Mouse (Mus musculus): Measurements from ENCODE around the gene Slc39a8.

The Slc39a8 gene

DNA sequence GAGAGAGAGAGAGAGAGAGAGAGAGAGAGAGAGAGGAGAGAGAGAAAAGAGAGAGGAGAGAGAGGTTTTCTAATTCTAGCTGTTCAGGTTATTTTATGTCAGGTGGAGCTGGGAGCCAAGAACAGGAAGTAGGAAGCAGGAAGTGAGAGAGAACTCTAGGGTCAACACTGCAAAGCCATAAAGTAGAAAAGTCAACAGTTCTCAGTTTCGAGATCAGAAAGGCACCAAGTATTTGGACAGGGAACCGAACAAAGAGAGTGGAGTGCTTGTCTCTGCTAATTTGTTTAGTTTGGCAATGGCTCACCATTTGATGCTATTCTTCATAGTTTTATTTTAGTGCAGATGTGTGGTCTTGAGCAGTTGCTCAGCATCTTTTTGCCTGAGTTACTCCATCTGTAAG, 26.5 kb downstream of the Slc39a8 start:
- DNase-seq = peak; percentile 38

DNA sequence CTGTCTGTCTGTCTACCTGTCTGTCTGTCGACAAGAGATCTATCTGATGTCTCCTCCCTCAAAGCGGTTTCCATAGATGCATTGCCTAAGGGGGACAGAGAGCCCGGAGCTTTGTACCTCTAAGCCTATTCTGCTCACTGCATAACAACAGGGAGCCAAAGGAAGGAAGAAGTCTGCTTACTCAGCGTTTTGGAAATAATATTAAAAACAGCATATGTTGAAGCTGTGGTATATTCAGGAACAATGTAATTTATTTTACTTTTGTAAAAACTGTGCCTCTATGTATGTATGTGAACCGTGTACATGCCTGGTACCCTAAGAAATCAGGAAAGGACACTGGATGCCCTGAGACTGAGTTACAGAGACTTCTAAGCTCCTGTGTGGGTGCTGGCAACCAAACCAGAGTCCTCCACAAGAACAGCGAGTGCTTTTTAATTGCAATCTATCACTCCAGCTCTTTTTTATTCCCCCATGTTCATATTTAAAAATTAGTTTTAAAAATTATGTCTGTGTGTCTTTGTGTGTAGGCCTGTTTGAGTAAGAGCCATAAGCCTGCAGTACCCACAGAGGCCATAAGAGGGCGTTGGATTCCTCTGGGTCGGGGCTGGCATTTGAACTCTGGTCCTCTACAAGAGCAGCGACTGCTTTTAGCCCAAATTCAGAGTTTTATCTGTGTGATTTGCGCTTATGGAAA, 28.7 kb downstream of the Slc39a8 start:
- no peak for DNase-seq

DNA sequence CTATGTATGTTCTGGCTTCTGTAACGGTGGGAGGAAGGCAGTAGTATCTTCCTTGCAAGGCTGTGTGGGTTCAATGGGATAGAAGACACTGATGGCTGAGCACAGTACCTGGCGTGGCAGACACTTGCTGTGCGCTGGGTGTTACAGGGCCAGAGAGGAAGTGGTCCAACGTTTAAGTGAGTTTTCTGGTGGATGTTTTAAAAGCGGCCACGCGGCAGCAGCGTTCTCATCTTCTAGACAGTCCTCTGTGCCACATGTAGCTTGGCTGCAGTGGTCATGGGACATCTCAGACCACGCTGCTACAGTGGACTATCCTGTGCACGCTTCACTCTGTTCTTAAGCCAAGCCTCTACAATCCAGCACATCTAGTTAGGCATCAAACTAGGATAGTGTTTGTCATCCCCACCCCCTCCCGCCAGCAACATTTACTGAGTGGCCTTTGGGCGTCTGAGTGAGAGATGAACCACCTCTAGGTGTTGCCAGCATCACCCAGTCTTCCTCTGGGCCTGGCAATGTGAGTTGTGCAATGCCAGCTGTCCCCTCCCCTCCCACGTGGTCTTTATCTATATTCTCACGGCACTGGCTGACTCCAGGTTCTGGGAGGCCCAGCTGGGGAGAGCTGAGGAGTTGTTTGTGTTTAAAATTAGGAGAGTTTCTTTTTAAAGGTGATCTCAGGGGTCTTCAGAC, 29.4 kb downstream of the Slc39a8 start:
- DNase-seq = no peak

GRCm38 (mm10) chr3:135854985-135855340, 29.9 kb downstream of the Slc39a8 start:
- DNase-seq = no peak

DNA sequence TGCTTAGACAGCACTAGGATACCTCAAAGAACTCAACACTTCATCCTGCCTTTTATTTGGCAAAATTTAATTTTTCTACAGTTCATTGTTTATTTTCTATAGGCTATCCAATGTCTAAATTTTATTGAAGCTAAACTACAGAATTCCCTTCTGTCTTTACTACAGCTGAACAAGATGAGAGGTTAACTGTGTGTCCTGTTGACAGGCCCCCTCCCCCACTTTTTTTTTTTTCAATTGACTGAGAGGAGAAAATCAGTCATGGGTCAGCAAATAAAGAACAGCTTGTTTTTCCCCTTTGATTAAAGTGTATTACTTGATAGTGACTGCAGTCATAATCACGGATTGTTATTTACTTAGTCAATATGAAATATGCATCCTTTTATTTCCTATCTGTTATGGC, 31.2 kb downstream of the Slc39a8 start:
- DNase-seq = no peak

- no peak for DNase-seq
Measured at GRCm38 (mm10) chr3:135857134-135857533, 32.1 kb downstream of the Slc39a8 start.

GRCm38 (mm10) chr3:135859431-135859830, 34.4 kb downstream of the Slc39a8 start:
- no peak for DNase-seq

- peak; percentile 45 for DNase-seq
Measured at GRCm38 (mm10) chr3:135862804-135863203, 37.7 kb downstream of the Slc39a8 start.

DNA sequence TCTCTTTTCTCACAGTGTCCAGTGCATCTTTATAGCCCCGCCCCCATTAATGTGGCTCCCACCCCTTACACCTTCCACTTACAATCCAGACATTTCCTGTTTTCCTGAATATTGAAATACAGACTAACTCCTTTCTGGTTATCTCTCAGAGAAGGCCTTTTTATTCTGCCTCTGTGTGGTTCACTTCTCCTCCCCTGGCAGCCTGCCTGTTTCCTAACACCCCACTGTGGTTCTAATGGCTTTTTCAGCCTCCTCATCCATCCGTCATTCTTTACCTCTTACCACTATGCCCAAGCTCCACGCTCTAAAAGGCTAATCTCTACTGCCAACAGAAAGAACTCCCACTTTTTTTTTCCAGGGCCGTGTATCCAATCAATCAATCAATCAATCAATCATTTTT, 44.0 kb downstream of the Slc39a8 start:
- DNase-seq = no peak

DNA sequence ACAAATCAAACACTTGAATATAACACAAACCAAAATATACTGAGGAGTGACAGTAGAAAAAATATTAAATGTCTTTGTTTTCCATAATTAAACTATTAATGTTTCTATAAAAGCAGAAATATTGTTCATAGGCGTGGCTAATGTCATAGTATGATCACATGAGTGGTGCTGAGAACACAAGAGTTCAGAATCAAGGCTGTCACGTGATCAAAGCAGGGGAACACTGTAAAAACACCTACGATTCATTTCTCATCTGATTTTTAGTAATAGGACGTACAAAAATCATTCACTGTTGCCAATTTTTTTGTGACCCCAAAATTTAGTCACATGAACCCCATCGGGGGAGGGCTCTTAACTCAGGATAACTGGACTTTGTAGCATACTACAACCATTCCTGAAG, 47.2 kb downstream of the Slc39a8 start:
- no peak for DNase-seq

DNA sequence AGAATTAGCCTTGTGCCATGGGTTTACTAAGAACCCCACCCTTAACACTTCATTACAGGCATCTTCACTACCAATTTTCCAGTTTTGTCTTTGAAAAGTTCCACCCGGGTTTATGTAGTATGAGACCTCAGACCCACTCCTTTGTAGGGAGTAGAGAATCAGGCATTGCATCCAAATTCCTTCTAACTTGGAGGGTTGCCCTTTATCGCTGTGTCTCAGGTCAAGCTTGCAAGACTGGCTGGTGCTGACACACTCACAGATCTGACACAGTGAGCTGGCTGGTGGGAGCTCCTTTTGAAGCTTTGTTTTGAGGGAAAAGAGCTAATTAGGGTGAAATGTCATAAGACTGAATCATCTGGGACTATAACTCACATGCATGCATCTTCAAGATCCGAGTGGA, 48.5 kb downstream of the Slc39a8 start:
- DNase-seq = no peak

DNA sequence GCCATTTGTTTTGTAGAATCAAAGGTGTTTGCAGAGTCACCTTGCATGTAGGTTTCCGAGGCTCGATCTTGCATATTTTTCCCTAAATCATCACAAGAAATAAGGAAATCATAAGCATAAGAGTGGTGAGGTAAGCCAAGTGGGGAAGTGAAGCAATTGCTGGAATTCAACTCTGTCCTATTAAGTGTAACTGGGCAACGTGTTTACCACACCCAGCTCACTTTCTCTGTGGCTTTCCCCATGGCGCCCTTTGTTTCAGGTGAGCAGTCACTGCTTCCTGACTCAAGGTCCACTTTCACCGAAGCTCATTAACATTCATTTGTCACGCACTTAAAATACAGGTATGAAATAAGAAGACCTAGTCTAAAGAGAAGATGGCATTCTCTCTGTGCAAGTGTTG, 53.0 kb downstream of the Slc39a8 start:
- peak; percentile 9 for DNase-seq

DNA sequence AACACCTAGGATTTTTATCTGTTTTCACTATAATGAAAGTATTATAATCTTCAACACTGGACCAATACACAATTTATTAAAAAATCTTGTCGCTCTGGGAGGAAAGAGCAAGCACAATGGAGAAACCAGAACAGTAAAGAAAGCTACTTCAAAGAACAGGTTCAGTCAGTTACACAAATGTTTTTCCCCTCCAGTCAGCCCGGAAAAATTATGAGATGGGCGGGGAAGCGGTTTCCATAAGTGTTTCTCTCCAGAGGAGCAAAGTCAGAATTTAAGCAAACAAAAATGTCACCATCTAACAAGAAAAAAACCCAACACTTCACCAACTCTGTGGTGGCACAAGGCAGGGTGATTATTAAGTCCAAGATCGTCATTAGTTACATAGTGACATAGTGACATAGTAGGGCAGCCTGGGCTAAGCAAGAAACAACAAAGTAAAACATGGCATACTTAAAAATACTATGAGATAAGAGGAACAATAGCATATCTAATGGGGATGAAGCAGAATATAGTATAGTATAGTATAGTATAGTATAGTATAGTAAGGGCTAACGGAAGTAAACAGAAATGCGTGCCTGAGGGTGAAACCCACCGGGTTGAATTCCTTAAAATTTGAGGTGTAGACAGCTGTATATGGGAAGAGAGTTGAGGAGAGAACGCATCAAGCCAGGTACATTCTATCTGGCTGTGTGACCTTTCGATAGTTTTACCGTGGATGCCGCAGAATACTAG, 61.0 kb downstream of the Slc39a8 start:
- DNase-seq = peak; percentile 19

- DNase-seq = peak; percentile 78
Measured at GRCm38 (mm10) chr3:135886659-135887027, 61.6 kb downstream of the Slc39a8 start.

- no peak for DNase-seq
Measured at GRCm38 (mm10) chr3:135887033-135887855, 62.2 kb downstream of the Slc39a8 start.

DNA sequence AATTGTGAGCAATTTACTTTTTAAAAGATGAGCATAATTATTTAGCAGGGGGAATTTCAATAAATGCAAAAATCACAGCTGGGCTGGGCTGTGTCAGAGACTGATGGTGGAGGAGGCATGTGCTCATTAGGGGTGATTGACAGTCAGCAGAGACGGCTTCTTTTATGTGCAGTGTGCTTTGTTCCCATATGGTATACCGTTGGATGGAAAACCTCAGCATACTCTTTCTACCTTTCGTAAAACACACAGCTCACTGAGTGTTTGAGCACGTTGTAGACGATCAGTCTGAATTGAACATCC, 62.7 kb downstream of the Slc39a8 start:
- no peak for DNase-seq

GRCm38 (mm10) chr3:135889401-135889800, 64.3 kb downstream of the Slc39a8 start:
- DNase-seq = no peak

DNA sequence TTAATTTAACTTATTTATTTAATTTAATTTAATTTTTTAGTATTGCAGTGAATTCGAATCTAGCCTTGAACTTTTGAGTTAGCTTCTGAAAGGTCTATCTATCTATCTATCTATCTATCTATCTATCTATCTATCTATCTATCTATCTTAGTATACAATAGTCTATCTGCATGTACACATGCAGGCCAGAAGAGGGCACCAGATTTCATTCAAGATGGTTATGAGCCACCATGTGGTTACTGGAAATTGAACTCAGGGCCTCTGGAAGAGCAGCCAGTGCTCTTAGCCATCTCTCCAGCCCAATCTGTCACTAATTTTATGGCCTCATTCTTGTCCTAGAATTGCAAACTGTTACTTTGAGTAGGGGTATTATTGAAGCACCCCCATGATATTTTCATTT, 78.3 kb downstream of the Slc39a8 start:
- no peak for DNase-seq

DNA sequence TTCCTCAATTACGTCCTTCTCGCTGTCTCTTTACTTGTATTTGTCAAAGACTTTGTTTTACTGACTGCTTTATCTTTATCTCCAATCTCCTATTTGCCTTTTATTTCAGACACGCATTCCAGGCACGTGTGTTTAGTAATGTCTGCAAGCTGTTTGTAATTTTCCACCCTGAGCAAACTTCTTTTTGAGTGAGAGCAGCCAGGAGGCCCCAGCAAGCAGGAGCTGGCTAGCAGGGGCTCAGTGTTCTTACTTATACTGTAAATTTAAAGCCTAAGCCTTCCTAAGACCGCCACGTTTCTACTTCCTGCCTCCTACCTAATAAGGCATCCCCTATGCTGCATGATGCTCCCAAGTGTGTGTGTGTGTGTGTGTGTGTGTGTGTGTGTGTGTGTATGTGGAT, 79.8 kb downstream of the Slc39a8 start:
- DNase-seq = no peak

- DNase-seq = no peak
Measured at GRCm38 (mm10) chr3:135905729-135906128, 80.7 kb downstream of the Slc39a8 start.

- DNase-seq = no peak
Measured at GRCm38 (mm10) chr3:135907028-135907427, 81.9 kb downstream of the Slc39a8 start.

DNA sequence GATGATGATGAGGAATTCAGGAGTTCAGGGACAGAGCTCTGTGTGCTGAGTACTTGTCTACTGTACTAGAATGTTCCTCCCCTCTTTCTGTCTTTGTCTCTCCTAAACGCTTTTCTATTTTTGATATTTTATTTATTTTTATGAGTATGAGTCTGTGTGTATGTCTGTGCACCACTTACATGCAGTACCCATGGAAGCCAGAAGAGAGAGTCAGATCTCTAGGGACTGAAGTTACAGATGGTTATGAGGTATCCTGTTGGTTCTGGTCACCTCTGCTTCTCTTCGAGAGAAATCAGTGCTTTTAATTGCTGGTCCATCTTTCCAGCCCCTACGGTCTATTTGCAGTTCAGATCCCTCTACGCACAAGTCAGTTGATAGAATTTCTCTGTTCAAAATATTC, 90.9 kb downstream of the Slc39a8 start:
- no peak for DNase-seq

- no peak for DNase-seq
Measured at GRCm38 (mm10) chr3:135918566-135919180, 93.6 kb downstream of the Slc39a8 start.

Measured in lung, postnatal 10 days (tissue).